Mouse (Mus musculus) MEL (cell line): ENCODE measurements around the gene Acsl5. TPM values are rescaled to one million over a fixed set of nuclear protein-coding genes. Genes with fewer than 3 reads are reported as not detected.

Experiments used
- DNase-seq: peaks from one replicate; pipeline ENCODE4 v3.0.0; 2011; ENCODE audit warnings: low read depth, low spot score
- H3K27ac ChIP-seq: 2 replicates; pipeline ENCODE4 v1.5.1; 2012; ENCODE audit warnings: low read depth, mild to moderate bottlenecking, control low read depth, low read length, moderate library complexity; ENCODE audit not compliant: control insufficient read depth
- H3K27me3 ChIP-seq, 2 experiments: fragments of 150-350 bp in 1 of 2; sonication (generic) in 1 of 2; 2 replicates each; pipeline ENCODE4 v1.6.1; 2012; ENCODE audit warnings: low read length in 2 of 2, mild to moderate bottlenecking in 2 of 2, improper control_type of control experiment in 1 of 2, moderate library complexity in 1 of 2; ENCODE audit not compliant: insufficient read depth in 2 of 2, control insufficient read depth in 1 of 2
- H3K36me3 ChIP-seq, 2 experiments: 2 replicates each; pipeline ENCODE4 v1.6.1; 2012 to 2014; ENCODE audit warnings: low read length in 2 of 2, improper control_type of control experiment in 1 of 2, inconsistent platforms in 1 of 2, mild to moderate bottlenecking in 1 of 2; ENCODE audit not compliant: insufficient read depth in 2 of 2, control insufficient read depth in 1 of 2
- H3K4me1 ChIP-seq, 2 experiments: fragments of 150-350 bp in 1 of 2; sonication (generic) in 1 of 2; 2 replicates each; pipeline ENCODE4 v1.6.1; 2012; ENCODE audit warnings: low read length in 2 of 2, improper control_type of control experiment in 1 of 2, mild to moderate bottlenecking in 1 of 2; ENCODE audit not compliant: insufficient read depth in 2 of 2, control insufficient read depth in 1 of 2
- H3K4me3 ChIP-seq, 2 experiments: fragments of 150-350 bp in 1 of 2; sonication (generic) in 1 of 2; 2 replicates each; pipeline ENCODE4 v1.5.1; 2012; ENCODE audit warnings: low read depth in 2 of 2, low read length in 2 of 2, mild to moderate bottlenecking in 2 of 2, moderate library complexity in 2 of 2, control low read depth in 1 of 2, improper control_type of control experiment in 1 of 2; ENCODE audit not compliant: control insufficient read depth in 1 of 2, insufficient read depth in 1 of 2
- H3K79me2 ChIP-seq: 2 replicates; pipeline ENCODE4 v1.6.1; 2012; ENCODE audit warnings: mild to moderate bottlenecking, low read length, moderate library complexity; ENCODE audit not compliant: control insufficient read depth, poor library complexity, insufficient read depth
- H3K9ac ChIP-seq: 2 replicates; pipeline ENCODE4 v1.6.1; 2012; ENCODE audit warnings: low read depth, mild to moderate bottlenecking, control low read depth, low read length, moderate library complexity; ENCODE audit not compliant: control insufficient read depth, poor library complexity, severe bottlenecking
- H3K9me3 ChIP-seq: fragments of 150-350 bp; sonication (generic); replicated peaks from 2 replicates; pipeline ENCODE4 v1.6.1; 2012; ENCODE audit warnings: mild to moderate bottlenecking, low read length, improper control_type of control experiment, moderate library complexity; ENCODE audit not compliant: insufficient read depth
- BHLHE40 ChIP-seq: IDR thresholded peaks from 2 replicates; pipeline ENCODE4 v1.6.1; 2012; ENCODE audit warnings: low read depth, mild to moderate bottlenecking, inconsistent platforms, low read length, improper control_type of control experiment, borderline replicate concordance
- CHD1 ChIP-seq: IDR thresholded peaks from 2 replicates; pipeline ENCODE4 v1.6.1; 2012; ENCODE audit warnings: low read depth, mild to moderate bottlenecking, inconsistent platforms, low read length, improper control_type of control experiment
- CHD2 ChIP-seq: IDR thresholded peaks from 2 replicates; pipeline ENCODE4 v1.6.1; 2011; ENCODE audit warnings: low read length, improper control_type of control experiment
- CTCF ChIP-seq, 3 experiments: IDR thresholded peaks in 2 of 3; conservative IDR thresholded peaks in 1 of 3; 2 replicates each; pipeline ENCODE4 v1.5.1; 2011 to 2012; ENCODE audit warnings: low read length in 3 of 3, low read depth in 2 of 3, mild to moderate bottlenecking in 2 of 3, improper control_type of control experiment in 1 of 3, inconsistent platforms in 1 of 3, mixed read lengths in 1 of 3, moderate library complexity in 1 of 3; ENCODE audit not compliant: control insufficient read depth in 1 of 3, insufficient read depth in 1 of 3, poor library complexity in 1 of 3, severe bottlenecking in 1 of 3
- E2F4 ChIP-seq: IDR thresholded peaks from 2 replicates; pipeline ENCODE4 v1.6.1; 2011; ENCODE audit warnings: low read depth, low read length, improper control_type of control experiment, borderline replicate concordance
- ELF1 ChIP-seq: IDR thresholded peaks from 2 replicates; pipeline ENCODE4 v1.6.1; 2014; ENCODE audit warnings: low read depth, mild to moderate bottlenecking, inconsistent platforms, low read length, improper control_type of control experiment, moderate library complexity
- EP300 ChIP-seq, 2 experiments: IDR thresholded peaks; 2 replicates each; pipeline ENCODE4 v1.6.1; 2011; ENCODE audit warnings: improper control_type of control experiment in 2 of 2, low read length in 2 of 2, low read depth in 1 of 2, mild to moderate bottlenecking in 1 of 2
- ETS1 ChIP-seq: IDR thresholded peaks from 2 replicates; pipeline ENCODE4 v1.6.1; 2012; ENCODE audit warnings: low read depth, mild to moderate bottlenecking, inconsistent platforms, low read length, improper control_type of control experiment, moderate library complexity
- GATA1 ChIP-seq: IDR thresholded peaks from 2 replicates; pipeline ENCODE4 v1.6.1; 2011; ENCODE audit warnings: low read depth, low read length, improper control_type of control experiment
- HCFC1 ChIP-seq: IDR thresholded peaks from 2 replicates; pipeline ENCODE4 v1.6.1; 2012; ENCODE audit warnings: low read depth, mild to moderate bottlenecking, inconsistent platforms, low read length, improper control_type of control experiment, moderate library complexity
- JUND ChIP-seq: IDR thresholded peaks from 2 replicates; pipeline ENCODE4 v1.6.1; 2011; ENCODE audit warnings: low read depth, mild to moderate bottlenecking, improper control_type of control experiment, low read length
- KAT2A ChIP-seq: conservative IDR thresholded peaks from 2 replicates; pipeline ENCODE4 v1.6.1; 2012; ENCODE audit warnings: low read depth, low read length, improper control_type of control experiment, inconsistent platforms
- MAFK ChIP-seq: IDR thresholded peaks from 2 replicates; pipeline ENCODE4 v1.6.1; 2011; ENCODE audit warnings: low read depth, mild to moderate bottlenecking, low read length, improper control_type of control experiment, borderline replicate concordance
- MAX ChIP-seq: IDR thresholded peaks from 2 replicates; pipeline ENCODE4 v1.6.1; 2011; ENCODE audit warnings: low read length, improper control_type of control experiment
- MAZ ChIP-seq: IDR thresholded peaks from 2 replicates; pipeline ENCODE4 v1.6.1; 2012; ENCODE audit warnings: low read depth, mild to moderate bottlenecking, inconsistent platforms, low read length, improper control_type of control experiment
- MEF2A ChIP-seq: IDR thresholded peaks from 2 replicates; pipeline ENCODE4 v1.6.1; 2014; ENCODE audit warnings: low read depth, mild to moderate bottlenecking, inconsistent platforms, low read length, improper control_type of control experiment; ENCODE audit not compliant: poor library complexity, insufficient replicate concordance, severe bottlenecking; ENCODE audit errors: extremely low read depth
- MXI1 ChIP-seq: IDR thresholded peaks from 2 replicates; pipeline ENCODE4 v1.6.1; 2011; ENCODE audit warnings: mild to moderate bottlenecking, low read depth, low read length, improper control_type of control experiment
- MYB ChIP-seq: IDR thresholded peaks from 2 replicates; pipeline ENCODE4 v1.6.1; 2011; ENCODE audit warnings: mild to moderate bottlenecking, low read depth, low read length, improper control_type of control experiment
- MYC ChIP-seq: IDR thresholded peaks from 2 replicates; pipeline ENCODE4 v1.6.1; 2011; ENCODE audit warnings: low read depth, mild to moderate bottlenecking, low read length, improper control_type of control experiment, moderate library complexity
- NELFE ChIP-seq: IDR thresholded peaks from 2 replicates; pipeline ENCODE4 v1.6.1; 2011; ENCODE audit warnings: low read depth, low read length, improper control_type of control experiment
- NRF1 ChIP-seq: IDR thresholded peaks from 2 replicates; pipeline ENCODE4 v1.6.1; 2014; ENCODE audit warnings: low read depth, mild to moderate bottlenecking, inconsistent platforms, low read length, improper control_type of control experiment, moderate library complexity; ENCODE audit not compliant: poor library complexity, insufficient read depth, severe bottlenecking
- POLR2A ChIP-seq, 2 experiments: IDR thresholded peaks; 2 replicates each; pipeline ENCODE4 v1.6.1; 2011 to 2012; ENCODE audit warnings: low read length in 2 of 2, mild to moderate bottlenecking in 2 of 2, control low read depth in 1 of 2, improper control_type of control experiment in 1 of 2, low read depth in 1 of 2, moderate library complexity in 1 of 2; ENCODE audit not compliant: control insufficient read depth in 1 of 2, insufficient read depth in 1 of 2, poor library complexity in 1 of 2
- POLR2AphosphoS2 ChIP-seq: IDR thresholded peaks from 2 replicates; pipeline ENCODE4 v1.6.1; 2011; ENCODE audit warnings: low read length, improper control_type of control experiment
- POLR2AphosphoS5 ChIP-seq: IDR thresholded peaks from 2 replicates; pipeline ENCODE4 v1.6.1; 2012; ENCODE audit warnings: low read depth, borderline replicate concordance, mild to moderate bottlenecking, inconsistent platforms, low read length, moderate library complexity, mixed read lengths
- RAD21 ChIP-seq: IDR thresholded peaks from 2 replicates; pipeline ENCODE4 v1.6.1; 2011; ENCODE audit warnings: mild to moderate bottlenecking, low read depth, low read length, improper control_type of control experiment
- RCOR1 ChIP-seq: IDR thresholded peaks from 2 replicates; pipeline ENCODE4 v1.6.1; 2012; ENCODE audit warnings: low read depth, mild to moderate bottlenecking, inconsistent platforms, low read length, improper control_type of control experiment
- SIN3A ChIP-seq: IDR thresholded peaks from 2 replicates; pipeline ENCODE4 v1.6.1; 2012; ENCODE audit warnings: low read length, improper control_type of control experiment, inconsistent platforms
- SMC3 ChIP-seq: IDR thresholded peaks from 2 replicates; pipeline ENCODE4 v1.6.1; 2011; ENCODE audit warnings: low read depth, low read length, improper control_type of control experiment
- TAL1 ChIP-seq: IDR thresholded peaks from 2 replicates; pipeline ENCODE4 v1.6.1; 2012; ENCODE audit warnings: mild to moderate bottlenecking, inconsistent platforms, low read length, moderate library complexity, mixed read lengths
- TBP ChIP-seq: IDR thresholded peaks from 2 replicates; pipeline ENCODE4 v1.8.0; 2011; ENCODE audit warnings: low read depth, low read length, improper control_type of control experiment
- TCF12 ChIP-seq: IDR thresholded peaks from 2 replicates; pipeline ENCODE4 v1.6.1; 2014; ENCODE audit warnings: low read depth, mild to moderate bottlenecking, inconsistent platforms, low read length, improper control_type of control experiment, moderate library complexity
- UBTF ChIP-seq: IDR thresholded peaks from 2 replicates; pipeline ENCODE4 v1.6.1; 2012; ENCODE audit warnings: low read depth, mild to moderate bottlenecking, inconsistent platforms, low read length, improper control_type of control experiment, moderate library complexity, borderline replicate concordance; ENCODE audit not compliant: insufficient read depth
- USF1 ChIP-seq: IDR thresholded peaks from 2 replicates; pipeline ENCODE4 v1.6.1; 2014; ENCODE audit warnings: low read depth, mild to moderate bottlenecking, inconsistent platforms, low read length, improper control_type of control experiment, moderate library complexity
- USF2 ChIP-seq, 2 experiments: IDR thresholded peaks; 2 replicates each; pipeline ENCODE4 v1.6.1; 2011 to 2012; ENCODE audit warnings: improper control_type of control experiment in 2 of 2, low read length in 2 of 2, borderline replicate concordance in 1 of 2, inconsistent platforms in 1 of 2, low read depth in 1 of 2, mild to moderate bottlenecking in 1 of 2; ENCODE audit not compliant: insufficient read depth in 1 of 2
- ZC3H11A ChIP-seq: IDR thresholded peaks from 2 replicates; pipeline ENCODE4 v1.6.1; 2012; ENCODE audit warnings: low read depth, mild to moderate bottlenecking, inconsistent platforms, low read length, improper control_type of control experiment
- ZKSCAN1 ChIP-seq: IDR thresholded peaks from 2 replicates; pipeline ENCODE4 v1.6.1; 2012; ENCODE audit warnings: low read depth, mild to moderate bottlenecking, inconsistent platforms, low read length, improper control_type of control experiment, moderate library complexity
- ZMIZ1 ChIP-seq: IDR thresholded peaks from 2 replicates; pipeline ENCODE4 v1.6.1; 2012; ENCODE audit warnings: low read depth, mild to moderate bottlenecking, inconsistent platforms, low read length, improper control_type of control experiment, moderate library complexity
- ZNF384 ChIP-seq: IDR thresholded peaks from 2 replicates; pipeline ENCODE4 v1.6.1; 2012; ENCODE audit warnings: low read depth, mild to moderate bottlenecking, inconsistent platforms, low read length, improper control_type of control experiment
- polyA plus RNA-seq, 2 experiments: library from polyadenylated mRNA; stranded (reverse) in 1 of 2; unstranded in 1 of 2; fragments of >175 nt in 1 of 2; fragments of >200 nt in 1 of 2; gene quantifications; 2 replicates each; pipeline versions ENCODE4 v1.2.1 to v1.2.4; 2012; ENCODE audit warnings: low replicate concordance in 2 of 2, low read depth in 1 of 2; ENCODE audit not compliant: insufficient read length in 2 of 2, insufficient read depth in 1 of 2, missing spikeins in 1 of 2
- total RNA-seq: library from RNA; depleted of rRNA; stranded (reverse); fragments of 300-350 nt; gene quantifications from 2 replicates; pipeline ENCODE4 v1.2.3, GENCODE M21; 2012

Acsl5 gene
- total and polyA plus RNA-seq, 3 experiments = 223 to 318 TPM; not detected in 1

GRCm38 (mm10) chr19:55299378-55299777 is 47.6 kb downstream of the Acsl5 start:
- Histone ChIP-seq H3K27me3 (no peaks in the 10 kb centered on the region), H3K27ac (no peak overlapping the region), H3K79me2 (no peaks in the 10 kb centered on the region), H3K4me3 (no peak overlapping the region), H3K9ac (no peak overlapping the region; the same call in 1 of the 2 replicates), H3K4me1 (peaks cover 18 to 28% of the 10 kb centered on the region in 2 experiments), H3K36me3 (peaks cover 40 to 42% of the 10 kb centered on the region in 2 experiments), H3K9me3 (no peaks in the 10 kb centered on the region)
- peak; percentile 91 for DNase-seq
- TF ChIP-seq ELF1 (peak; percentile 62; the same call in 1 of the 2 replicates), MYB (no peak), NRF1 (no peak), MXI1 (no peak), CHD2 (peak; percentile 72), UBTF (no peak), TAL1 (no peak), CTCF (IDR thresholded peaks at IDR 0.05 in 2 of 3, conservative IDR thresholded peaks at IDR 0.05 in 1 of 3; ENCODE audit: control insufficient read depth in 1 of 3, insufficient read depth in 1 of 3, low read depth in 2 of 3, low read length in 3 of 3, poor library complexity in 1 of 3, severe bottlenecking in 1 of 3) (no peak), BHLHE40 (no peak), EP300 (IDR thresholded peaks at IDR 0.05; ENCODE audit: low read depth in 1 of 2, low read length in 2 of 2) (peak in 1 of 2 experiments; percentile 70; a peak in 2 of 4 replicates), ETS1 (peak; percentile 72; the same call in 1 of the 2 replicates), HCFC1 (peak; percentile 66), MYC (0 out of 2 replicates have a peak, but pooled peaks have one; percentile 54), KAT2A (no peak), CHD1 (no peak), USF1 (no peak), POLR2AphosphoS2 (no peak), JUND (no peak), ZNF384 (no peak), MAZ (no peak), NELFE (no peak), MAX (no peak), GATA1 (0 out of 2 replicates have a peak, but pooled peaks have one; percentile 35), POLR2A (IDR thresholded peaks at IDR 0.05; ENCODE audit: control insufficient read depth in 1 of 2, insufficient read depth in 1 of 2, low read depth in 1 of 2, low read length in 2 of 2, poor library complexity in 1 of 2) (no peak; a peak in 2 of 4 replicates), ZKSCAN1 (no peak), TCF12 (no peak), USF2 (IDR thresholded peaks at IDR 0.05; ENCODE audit: borderline replicate concordance in 1 of 2, insufficient read depth in 1 of 2, low read depth in 1 of 2, low read length in 2 of 2) (no peak), ZMIZ1 (no peak), TBP (peak; percentile 42; the same call in 1 of the 2 replicates), E2F4 (no peak), POLR2AphosphoS5 (no peak), MAFK (no peak), SIN3A (no peak), RAD21 (no peak), MEF2A (no peak), SMC3 (no peak), ZC3H11A (no peak), RCOR1 (peak; percentile 18; the same call in 1 of the 2 replicates)
